Mouse (Mus musculus): ENCODE data around the gene Lgi4.

DNA sequence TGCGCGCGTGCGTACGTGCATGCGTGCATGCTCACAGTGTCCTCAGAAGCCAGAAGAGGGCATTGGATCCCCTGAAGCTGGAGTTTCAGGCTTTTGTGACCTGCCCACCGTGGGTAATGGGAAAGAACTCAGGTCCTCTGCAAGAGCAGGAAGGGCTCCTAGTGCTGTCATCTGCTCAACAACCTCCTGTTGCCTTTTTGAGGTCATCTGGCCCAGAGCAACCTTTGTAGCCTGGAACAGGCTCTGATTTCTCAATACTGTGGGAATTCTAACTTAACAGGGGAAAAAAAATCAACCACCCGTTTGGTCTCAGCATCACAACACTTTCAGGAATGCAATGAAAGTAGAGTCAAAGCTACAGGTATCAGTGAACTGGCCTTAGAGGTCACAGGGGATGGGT, 20.5 kb downstream of the Lgi4 start:
- no peak for TF ChIP-seq CTCF (IDR thresholded peaks at IDR 0.05)
- no peak for TF ChIP-seq EP300 (IDR thresholded peaks at IDR 0.05)
